Mouse (Mus musculus): ENCODE measurements around the gene Mrpl38. TPM values are rescaled to one million over a fixed set of nuclear protein-coding genes. Genes with fewer than 3 reads are reported as not detected.

The Mrpl38 gene
- total RNA-seq (2014; fragmentation: Nextera tagmentation): 79.8 and 89.1 TPM in 2 replicates
- total RNA-seq (2017): 39.6 and 49.6 TPM in 2 replicates

- ATAC-seq (replicated peaks; ENCODE audit: low FRiP score, low TSS enrichment, poor library complexity, severe bottlenecking): peak; percentile 83
Measured at GRCm38 (mm10) chr11:116138468-116139138, at the start of gene Mrpl38. Mrpl38 (minus strand) TSS chr11:116138868.

GRCm38 (mm10) chr11:116187226-116187930 is 48.7 kb upstream of the Mrpl38 start:
- ATAC-seq (replicated peaks; ENCODE audit: low FRiP score, low TSS enrichment, poor library complexity, severe bottlenecking): no peak

DNA sequence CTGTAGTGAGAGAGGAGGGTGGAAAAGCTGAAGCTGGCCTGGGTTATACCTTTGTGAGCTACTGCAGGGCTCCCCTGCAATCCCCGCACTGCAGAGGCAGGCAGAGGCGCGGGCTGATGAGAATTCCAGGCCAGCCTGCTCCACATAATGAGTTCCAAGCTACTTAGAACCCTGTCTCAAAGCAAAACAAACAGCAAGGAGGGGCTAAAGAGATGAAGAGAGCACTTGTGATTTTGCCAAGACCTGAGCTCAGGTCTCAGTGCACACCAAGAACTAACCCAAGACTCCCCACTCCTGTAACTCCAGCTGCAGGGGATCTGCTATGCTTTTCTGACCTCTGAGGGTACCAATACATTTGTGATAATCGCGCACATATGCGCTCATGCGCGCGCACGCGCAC is 47.7 kb upstream of the Mrpl38 start:
- no peak for ATAC-seq (replicated peaks; ENCODE audit: low FRiP score, low TSS enrichment, poor library complexity, severe bottlenecking)

- no peak for ATAC-seq (replicated peaks; ENCODE audit: low FRiP score, low TSS enrichment, poor library complexity, severe bottlenecking)
Measured at GRCm38 (mm10) chr11:116185836-116186235, 47.2 kb upstream of the Mrpl38 start.

- ATAC-seq (replicated peaks; ENCODE audit: low FRiP score, low TSS enrichment, poor library complexity, severe bottlenecking): no peak
Measured at GRCm38 (mm10) chr11:116178411-116179121, 39.9 kb upstream of the Mrpl38 start.

- no peak for ATAC-seq (replicated peaks; ENCODE audit: low FRiP score, low TSS enrichment, poor library complexity, severe bottlenecking)
Measured at GRCm38 (mm10) chr11:116176010-116176409, 37.3 kb upstream of the Mrpl38 start.

GRCm38 (mm10) chr11:116174775-116175448 is 36.2 kb upstream of the Mrpl38 start:
- no peak for ATAC-seq (replicated peaks; ENCODE audit: low FRiP score, low TSS enrichment, poor library complexity, severe bottlenecking)

GRCm38 (mm10) chr11:116171959-116172358 is 33.3 kb upstream of the Mrpl38 start:
- ATAC-seq (replicated peaks; ENCODE audit: low FRiP score, low TSS enrichment, poor library complexity, severe bottlenecking): no peak

GRCm38 (mm10) chr11:116170003-116170800 is 31.5 kb upstream of the Mrpl38 start:
- no peak for ATAC-seq (replicated peaks; ENCODE audit: low FRiP score, low TSS enrichment, poor library complexity, severe bottlenecking)

GRCm38 (mm10) chr11:116169214-116169613 is 30.5 kb upstream of the Mrpl38 start:
- no peak for ATAC-seq (replicated peaks; ENCODE audit: low FRiP score, low TSS enrichment, poor library complexity, severe bottlenecking)

GRCm38 (mm10) chr11:116167884-116168439 is 29.3 kb upstream of the Mrpl38 start, which contains the start of gene Fbf1:
Fbf1 (minus strand) TSS chr11:116168166.
- ATAC-seq (replicated peaks; ENCODE audit: low FRiP score, low TSS enrichment, poor library complexity, severe bottlenecking): peak; percentile 100

- no peak for ATAC-seq (replicated peaks; ENCODE audit: low FRiP score, low TSS enrichment, poor library complexity, severe bottlenecking)
Measured at GRCm38 (mm10) chr11:116167232-116167631, 28.6 kb upstream of the Mrpl38 start.

- ATAC-seq (replicated peaks; ENCODE audit: low FRiP score, low TSS enrichment, poor library complexity, severe bottlenecking): no peak
Measured at GRCm38 (mm10) chr11:116163002-116163401, 24.3 kb upstream of the Mrpl38 start.

DNA sequence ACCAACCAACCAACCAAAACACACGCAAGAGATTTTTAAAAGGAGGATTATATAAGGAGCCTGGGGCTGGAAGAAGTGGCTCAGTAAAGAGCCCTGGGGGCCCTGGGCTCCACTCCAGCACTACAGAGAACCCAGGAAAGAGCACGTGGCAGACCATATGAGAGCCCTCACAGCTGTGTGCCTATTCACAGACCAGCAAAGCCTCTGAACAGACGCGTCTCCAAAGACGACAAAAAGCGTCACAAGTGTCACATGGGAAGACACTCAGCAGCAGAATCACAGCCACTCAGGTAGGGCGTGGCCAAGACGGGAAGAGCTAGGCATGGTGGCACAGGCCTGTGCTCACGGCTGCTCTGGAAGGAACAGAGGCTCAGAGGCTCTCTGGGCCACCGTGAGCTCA is 23.5 kb upstream of the Mrpl38 start:
- ATAC-seq (replicated peaks; ENCODE audit: low FRiP score, low TSS enrichment, poor library complexity, severe bottlenecking): no peak

GRCm38 (mm10) chr11:116161312-116161711 is 22.6 kb upstream of the Mrpl38 start:
- ATAC-seq (replicated peaks; ENCODE audit: low FRiP score, low TSS enrichment, poor library complexity, severe bottlenecking): no peak

DNA sequence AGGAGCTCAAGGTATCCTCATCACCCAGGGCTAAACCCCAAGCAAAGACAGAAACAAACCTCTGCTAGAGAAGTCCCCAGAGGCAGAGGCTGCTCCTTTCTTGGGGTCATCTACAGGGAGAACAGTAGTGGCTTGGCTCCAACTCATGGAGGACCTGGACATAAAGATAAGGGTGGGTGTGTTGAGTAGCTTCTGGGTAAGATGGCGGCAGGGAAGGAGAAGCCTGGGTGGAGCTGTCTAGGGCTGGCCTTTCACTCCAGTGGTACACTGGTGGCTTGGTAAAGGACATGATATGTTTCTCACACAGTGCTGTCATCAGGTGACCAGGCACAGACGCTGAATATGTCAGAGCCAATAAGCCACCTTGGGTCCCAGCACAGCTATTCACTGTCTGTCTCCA is 12.3 kb upstream of the Mrpl38 start:
- ATAC-seq (replicated peaks; ENCODE audit: low FRiP score, low TSS enrichment, poor library complexity, severe bottlenecking): peak; percentile 66

DNA sequence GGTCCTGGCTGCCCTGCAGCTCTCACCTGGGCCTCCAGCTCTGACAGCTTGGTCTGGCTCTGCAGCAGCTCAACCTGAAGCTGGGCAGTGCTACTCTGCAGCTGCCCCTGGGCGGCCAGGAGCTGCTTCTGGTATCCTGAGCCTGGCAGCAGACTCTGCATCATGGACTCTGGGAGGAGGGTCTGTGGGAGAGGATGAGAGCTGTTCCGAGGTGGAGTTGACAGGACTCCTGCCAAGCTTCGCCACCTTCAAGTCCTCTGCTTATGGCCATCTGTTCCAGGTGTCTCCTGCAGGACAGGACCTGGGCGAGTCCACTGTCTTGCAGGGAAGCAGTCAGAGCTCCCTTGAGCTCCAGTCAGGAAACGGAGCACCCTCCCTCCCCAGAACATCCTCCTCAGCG is 10.7 kb upstream of the Mrpl38 start:
- no peak for ATAC-seq (replicated peaks; ENCODE audit: low FRiP score, low TSS enrichment, poor library complexity, severe bottlenecking)

GRCm38 (mm10) chr11:116148761-116149221 is 10.1 kb upstream of the Mrpl38 start:
- no peak for ATAC-seq (replicated peaks; ENCODE audit: low FRiP score, low TSS enrichment, poor library complexity, severe bottlenecking)

Measured in megakaryocyte-erythroid progenitor cell, adult 5-6 weeks (primary cell).